Mouse (Mus musculus): ENCODE measurements around the gene Kansl1. TPM values are rescaled to one million over a fixed set of nuclear protein-coding genes. Genes with fewer than 3 reads are reported as not detected.

Gene Kansl1
- total and polyA plus RNA-seq, 3 experiments, result 31.7 to 143 (median 100) TPM

- DNase-seq (ENCODE audit: low spot score) (no peak), ATAC-seq (ENCODE audit: extremely low read depth, insufficient number of reproducible peaks, low FRiP score, poor library complexity, severe bottlenecking) (no peak)
- Histone ChIP-seq H3K4me3 (ENCODE audit: low read depth, low read length) (no peak overlapping the region), H3K4me1 (ENCODE audit: insufficient read depth, low read depth, low read length) (peaks cover 5% of the 10 kb centered on the region; the same call in 1 of the 2 replicates), H3K27me3 (ENCODE audit: insufficient read depth, low read length) (no peaks in the 10 kb centered on the region), H3K9me3 (replicated peaks) (no peaks in the 10 kb centered on the region), H3K36me3 (replicated peaks) (peaks cover 84% of the 10 kb centered on the region)
- TF ChIP-seq GATA1 (IDR thresholded peaks at IDR 0.05; ENCODE audit: borderline replicate concordance, low read length) (no peak), POLR2AphosphoS5 (IDR thresholded peaks at IDR 0.05; ENCODE audit: insufficient replicate concordance, low read depth, low read length) (no peak), GATA2 (IDR thresholded peaks at IDR 0.05; ENCODE audit: borderline replicate concordance, low read depth, low read length) (no peak), TAL1 (conservative IDR thresholded peaks at IDR 0.05; ENCODE audit: low read depth, low read length) (no peak), CTCF (IDR thresholded peaks at IDR 0.05; ENCODE audit: low read depth, low read length) (no peak)
These were observed 134.5 kb downstream of the Kansl1 start for GRCm38 (mm10) chr11:104334115-104334514.

GRCm38 (mm10) chr11:104332105-104332504 lies 136.6 kb downstream of the Kansl1 start:
- DNase-seq (ENCODE audit: low spot score) (no peak), ATAC-seq (ENCODE audit: extremely low read depth, insufficient number of reproducible peaks, low FRiP score, poor library complexity, severe bottlenecking) (no peak)
- H3K4me1 ChIP-seq (ENCODE audit: insufficient read depth, low read depth, low read length), result peaks cover 10% of the 10 kb centered on the region
- no peak overlapping the region for H3K4me3 ChIP-seq (ENCODE audit: low read depth, low read length)
- peaks cover 67% of the 10 kb centered on the region for H3K36me3 ChIP-seq (replicated peaks)
- no peak for TF ChIP-seq CTCF (IDR thresholded peaks at IDR 0.05; ENCODE audit: low read depth, low read length)
- no peak for TF ChIP-seq POLR2AphosphoS5 (IDR thresholded peaks at IDR 0.05; ENCODE audit: insufficient replicate concordance, low read depth, low read length)
- TF ChIP-seq GATA2 (IDR thresholded peaks at IDR 0.05; ENCODE audit: borderline replicate concordance, low read depth, low read length), result no peak
- TF ChIP-seq GATA1 (IDR thresholded peaks at IDR 0.05; ENCODE audit: borderline replicate concordance, low read length), result no peak
- H3K9me3 ChIP-seq (replicated peaks), result no peaks in the 10 kb centered on the region
- H3K27me3 ChIP-seq (ENCODE audit: insufficient read depth, low read length), result no peaks in the 10 kb centered on the region

GRCm38 (mm10) chr11:104331208-104331607 lies 137.5 kb downstream of the Kansl1 start:
- Histone ChIP-seq H3K4me3 (ENCODE audit: low read depth, low read length) (no peak overlapping the region), H3K27me3 (ENCODE audit: insufficient read depth, low read length) (no peaks in the 10 kb centered on the region), H3K9me3 (replicated peaks) (no peaks in the 10 kb centered on the region), H3K36me3 (replicated peaks) (peaks cover 61% of the 10 kb centered on the region), H3K4me1 (ENCODE audit: insufficient read depth, low read depth, low read length) (peaks cover 10% of the 10 kb centered on the region)
- DNase-seq (ENCODE audit: low spot score) (no peak), ATAC-seq (ENCODE audit: extremely low read depth, insufficient number of reproducible peaks, low FRiP score, poor library complexity, severe bottlenecking) (no peak)
- TF ChIP-seq GATA2 (IDR thresholded peaks at IDR 0.05; ENCODE audit: borderline replicate concordance, low read depth, low read length), result no peak
- no peak for TF ChIP-seq POLR2AphosphoS5 (IDR thresholded peaks at IDR 0.05; ENCODE audit: insufficient replicate concordance, low read depth, low read length)
- TF ChIP-seq CTCF (IDR thresholded peaks at IDR 0.05; ENCODE audit: low read depth, low read length), result no peak
- no peak for TF ChIP-seq TAL1 (conservative IDR thresholded peaks at IDR 0.05; ENCODE audit: low read depth, low read length)
- no peak for TF ChIP-seq GATA1 (IDR thresholded peaks at IDR 0.05; ENCODE audit: borderline replicate concordance, low read length)

GRCm38 (mm10) chr11:104330151-104330550 lies 138.5 kb downstream of the Kansl1 start:
- H3K27me3 ChIP-seq (ENCODE audit: insufficient read depth, low read length), result no peaks in the 10 kb centered on the region
- no peak for ATAC-seq (ENCODE audit: extremely low read depth, insufficient number of reproducible peaks, low FRiP score, poor library complexity, severe bottlenecking)
- TF ChIP-seq GATA1 (IDR thresholded peaks at IDR 0.05; ENCODE audit: borderline replicate concordance, low read length) (no peak), POLR2AphosphoS5 (IDR thresholded peaks at IDR 0.05; ENCODE audit: insufficient replicate concordance, low read depth, low read length) (no peak), TAL1 (conservative IDR thresholded peaks at IDR 0.05; ENCODE audit: low read depth, low read length) (no peak), GATA2 (IDR thresholded peaks at IDR 0.05; ENCODE audit: borderline replicate concordance, low read depth, low read length) (no peak), CTCF (IDR thresholded peaks at IDR 0.05; ENCODE audit: low read depth, low read length) (no peak)
- no peaks in the 10 kb centered on the region for H3K9me3 ChIP-seq (replicated peaks)
- H3K4me3 ChIP-seq (ENCODE audit: low read depth, low read length), result no peak overlapping the region
- peaks cover 50% of the 10 kb centered on the region for H3K36me3 ChIP-seq (replicated peaks)
- DNase-seq (ENCODE audit: low spot score), result no peak
- H3K4me1 ChIP-seq (ENCODE audit: insufficient read depth, low read depth, low read length), result peaks cover 10% of the 10 kb centered on the region

GRCm38 (mm10) chr11:104329185-104329926 lies 139.3 kb downstream of the Kansl1 start:
- no peaks in the 10 kb centered on the region for H3K27me3 ChIP-seq (ENCODE audit: insufficient read depth, low read length)
- DNase-seq (ENCODE audit: low spot score) (no peak), ATAC-seq (ENCODE audit: extremely low read depth, insufficient number of reproducible peaks, low FRiP score, poor library complexity, severe bottlenecking) (no peak)
- TF ChIP-seq CTCF (IDR thresholded peaks at IDR 0.05; ENCODE audit: low read depth, low read length) (no peak), POLR2AphosphoS5 (IDR thresholded peaks at IDR 0.05; ENCODE audit: insufficient replicate concordance, low read depth, low read length) (no peak), TAL1 (conservative IDR thresholded peaks at IDR 0.05; ENCODE audit: low read depth, low read length) (no peak)
- H3K4me1 ChIP-seq (ENCODE audit: insufficient read depth, low read depth, low read length), result peaks cover 10% of the 10 kb centered on the region
- H3K4me3 ChIP-seq (ENCODE audit: low read depth, low read length), result no peak overlapping the region
- H3K36me3 ChIP-seq (replicated peaks), result peaks cover 42% of the 10 kb centered on the region
- no peaks in the 10 kb centered on the region for H3K9me3 ChIP-seq (replicated peaks)

- 0 out of 2 replicates have a peak, but pooled peaks cover under 1% of the 10 kb centered on the region for H3K27me3 ChIP-seq (ENCODE audit: insufficient read depth, low read length)
- DNase-seq (ENCODE audit: low spot score), result no peak
- TF ChIP-seq CTCF (IDR thresholded peaks at IDR 0.05; ENCODE audit: low read depth, low read length) (no peak), POLR2AphosphoS5 (IDR thresholded peaks at IDR 0.05; ENCODE audit: insufficient replicate concordance, low read depth, low read length) (no peak), GATA1 (IDR thresholded peaks at IDR 0.05; ENCODE audit: borderline replicate concordance, low read length) (no peak), GATA2 (IDR thresholded peaks at IDR 0.05; ENCODE audit: borderline replicate concordance, low read depth, low read length) (no peak), TAL1 (conservative IDR thresholded peaks at IDR 0.05; ENCODE audit: low read depth, low read length) (no peak)
- H3K4me1 ChIP-seq (ENCODE audit: insufficient read depth, low read depth, low read length), result peaks cover 9% of the 10 kb centered on the region
- ATAC-seq (ENCODE audit: extremely low read depth, insufficient number of reproducible peaks, low FRiP score, poor library complexity, severe bottlenecking), result no peak
- no peaks in the 10 kb centered on the region for H3K9me3 ChIP-seq (replicated peaks)
- no peak overlapping the region for H3K4me3 ChIP-seq (ENCODE audit: low read depth, low read length)
- peaks cover 32% of the 10 kb centered on the region for H3K36me3 ChIP-seq (replicated peaks)
These were observed 140.7 kb downstream of the Kansl1 start for GRCm38 (mm10) chr11:104327946-104328345.
